Mouse (Mus musculus) lung, postnatal 14 days (tissue): Measurements from ENCODE around the gene Gm6169.
"Not testable (repeated sequence)": the region's sequence is repeated elsewhere in the genome, so short reads cannot be mapped to it uniquely, and the experiment has no call there.

Source experiments
- DNase-seq: peaks from one replicate; pipeline ENCODE4 v3.0.0; 2021

Gm6169 gene

DNA sequence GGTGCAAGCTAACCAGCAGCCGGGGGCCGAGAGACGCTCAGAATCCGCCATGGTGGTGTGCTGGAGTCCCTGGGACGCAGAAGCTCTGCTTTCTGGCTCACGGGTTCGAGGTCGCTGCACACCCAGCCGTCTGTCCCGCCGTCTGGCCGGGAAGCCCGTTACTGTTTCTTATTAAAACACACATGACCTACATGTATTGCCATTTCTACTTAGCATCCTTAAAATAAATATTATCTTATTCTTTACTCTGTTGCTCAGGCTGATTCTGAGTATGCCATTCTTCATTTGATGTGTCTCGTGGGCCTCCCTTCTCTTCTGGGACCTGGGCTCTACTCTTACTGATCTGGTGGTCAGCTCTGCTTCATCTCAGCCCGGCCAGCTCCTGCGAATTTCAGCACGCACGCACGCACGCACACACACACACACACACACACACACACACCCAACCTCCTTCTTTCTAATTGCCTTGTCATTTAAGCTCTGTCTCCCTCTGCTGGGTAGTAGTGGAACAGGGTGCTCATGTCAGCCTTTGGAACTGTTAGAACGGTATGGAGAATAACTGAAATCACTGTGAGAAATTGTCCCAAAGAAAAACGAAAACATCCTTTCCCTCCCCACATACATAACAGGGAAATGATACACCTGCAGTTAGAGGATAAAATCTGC is at the start of gene Gm6169:
Gene Gm6169, minus strand, starts transcription at position 51 of the 666 bp plus-strand sequence.
- peak; percentile 45 for DNase-seq

DNA sequence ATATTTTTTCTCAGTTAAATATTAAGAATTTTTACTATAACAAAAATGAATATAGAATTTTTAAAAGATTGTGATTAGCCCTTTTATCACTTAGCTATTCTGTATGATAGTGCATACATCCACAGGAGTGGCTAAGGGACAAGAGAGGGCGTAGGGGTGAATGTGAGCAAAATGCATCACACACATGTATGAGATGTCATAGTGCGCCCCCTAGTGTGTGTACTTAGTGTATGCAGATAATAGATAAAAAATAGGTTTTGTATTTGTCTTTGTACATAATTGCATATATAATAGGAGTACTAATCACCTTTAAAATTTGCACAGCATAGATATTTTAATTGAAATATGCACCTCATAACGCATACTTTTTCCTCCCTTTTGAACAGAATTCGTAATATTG is 46.8 kb upstream of the Gm6169 start:
- DNase-seq: peak; percentile 59

DNA sequence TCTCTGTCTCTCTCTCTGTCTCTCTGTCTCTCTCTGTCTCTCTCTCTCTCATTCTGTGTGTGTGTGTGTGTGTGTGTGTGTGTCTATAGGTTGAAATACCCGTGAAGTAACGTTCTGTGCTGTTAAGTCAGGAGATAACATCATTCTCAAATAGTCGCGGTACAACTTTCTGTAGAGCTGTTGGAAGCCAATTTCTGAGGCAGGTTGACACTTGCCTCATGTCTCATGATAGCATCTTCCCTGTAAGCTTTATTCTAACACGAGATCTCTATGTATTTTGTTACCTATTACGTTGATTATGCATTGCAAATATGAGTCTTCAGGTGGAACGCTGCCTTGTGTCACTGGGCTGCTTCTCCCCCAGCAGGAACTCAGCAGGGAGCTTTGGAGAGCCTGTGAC is 43.3 kb upstream of the Gm6169 start:
- no peak for DNase-seq

DNA sequence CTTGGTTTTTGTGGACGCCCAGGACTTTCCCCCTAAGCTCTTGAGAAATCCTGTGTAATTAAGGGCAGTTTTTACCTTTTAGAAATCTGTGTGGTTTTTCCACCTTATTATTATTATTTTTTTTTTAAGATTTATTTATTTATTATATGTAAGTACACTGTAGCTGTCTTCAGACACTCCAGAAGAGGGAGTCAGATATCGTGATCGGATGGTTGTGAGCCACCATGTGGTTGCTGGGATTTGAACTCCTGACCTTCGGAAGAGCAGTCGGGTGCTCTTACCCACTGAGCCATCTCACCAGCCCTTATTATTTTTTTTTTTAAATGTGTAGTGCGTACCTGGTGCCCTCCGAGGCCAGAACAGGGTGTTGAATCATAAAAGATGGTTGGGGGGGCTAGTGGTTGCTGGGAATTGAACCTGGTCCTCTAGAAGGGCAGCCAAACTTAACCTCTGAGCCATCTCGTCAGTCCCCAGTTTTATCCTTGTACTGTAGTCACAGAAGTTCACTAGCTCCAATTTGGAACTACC is 39.4 kb upstream of the Gm6169 start:
- not testable (repeated sequence) for DNase-seq

DNA sequence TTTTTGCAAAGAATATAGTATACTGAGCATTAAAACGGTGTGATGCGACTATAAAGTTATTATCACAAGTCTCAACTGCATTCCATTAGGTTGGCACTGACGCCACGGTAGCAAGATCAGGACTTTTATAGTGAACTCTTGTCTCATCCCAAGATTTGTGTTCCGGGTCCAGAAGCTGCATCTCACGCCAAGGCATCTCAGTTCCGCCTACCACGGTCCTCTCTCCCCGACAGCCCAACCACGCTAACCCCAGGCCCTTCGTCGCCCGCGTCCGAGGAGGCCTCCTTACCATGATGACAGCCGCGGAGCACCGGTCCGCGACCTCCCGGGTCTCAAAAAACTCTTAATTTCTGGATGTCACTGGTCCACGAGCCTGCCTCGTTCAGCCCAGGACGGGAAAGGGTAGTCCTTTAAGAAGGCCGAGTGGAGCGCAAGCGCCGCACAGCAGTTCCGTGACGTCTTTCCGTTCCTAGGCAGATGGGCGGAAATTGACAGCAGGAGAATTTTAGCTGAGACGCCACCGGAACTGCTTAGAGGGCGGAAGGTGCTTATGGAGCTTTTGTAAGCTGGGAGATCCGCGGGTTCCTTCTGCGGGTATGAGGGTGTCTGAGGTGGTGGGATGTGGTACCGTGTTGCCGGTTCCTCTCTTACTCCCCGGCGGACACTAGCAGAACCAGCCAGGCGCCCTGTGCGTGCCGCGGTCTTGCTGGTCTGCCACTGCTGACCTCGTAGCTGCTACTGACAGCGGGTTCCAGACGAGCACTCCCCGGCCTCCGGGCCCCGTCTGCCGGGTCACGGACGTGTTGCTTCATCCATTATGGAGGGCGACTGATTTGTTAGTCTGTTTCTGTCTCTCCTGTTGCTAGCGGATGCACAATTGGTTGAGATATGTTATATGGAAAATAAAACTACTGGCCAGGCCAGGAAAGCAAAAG is 38.7 kb upstream of the Gm6169 start, which contains the start of the genes Gfm2 and Nsa2:
Gene Gfm2, plus strand, starts transcription at position 472 of the 935 bp plus-strand sequence.
Gene Nsa2, minus strand, starts transcription at position 472 of the 935 bp plus-strand sequence.
- peak; percentile 88 for DNase-seq

DNA sequence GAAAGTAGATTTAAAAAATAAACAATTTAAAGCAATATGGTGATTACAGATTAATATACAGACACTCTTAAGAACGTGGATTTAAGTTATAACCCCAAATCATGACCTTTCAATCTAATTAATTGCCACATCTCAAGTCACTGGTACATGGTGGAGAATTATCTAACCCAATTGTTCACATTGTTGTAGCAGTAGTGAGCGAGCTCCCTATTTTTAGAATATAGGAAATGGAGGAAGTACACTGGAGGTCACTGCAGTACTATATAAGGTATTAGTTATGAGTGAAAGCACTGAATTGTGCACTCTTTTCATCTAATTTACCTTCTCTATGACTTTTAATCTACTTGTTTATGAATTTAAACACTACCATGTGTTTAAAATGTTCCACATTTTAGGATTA is 31.4 kb upstream of the Gm6169 start:
- DNase-seq: not testable (repeated sequence)

DNA sequence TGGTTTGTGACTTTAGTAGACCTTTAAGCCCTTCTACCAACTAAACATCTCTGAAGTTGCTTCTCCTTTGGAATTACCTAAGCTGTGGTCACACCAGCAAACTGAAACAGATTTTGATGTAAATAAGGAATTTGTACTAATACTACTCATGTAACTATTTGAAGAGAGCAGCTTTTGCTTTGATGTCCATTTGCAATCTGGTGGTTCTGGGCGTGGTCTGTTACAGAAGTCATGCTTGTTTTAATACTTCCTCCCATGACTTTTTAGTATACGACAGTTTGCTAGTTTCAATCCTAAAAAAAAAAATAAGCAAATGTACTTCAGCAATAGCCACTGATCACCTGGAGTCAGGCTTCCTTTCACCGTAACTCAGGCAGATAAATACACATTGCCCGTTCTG is 30.6 kb upstream of the Gm6169 start:
- DNase-seq: not testable (repeated sequence)

DNA sequence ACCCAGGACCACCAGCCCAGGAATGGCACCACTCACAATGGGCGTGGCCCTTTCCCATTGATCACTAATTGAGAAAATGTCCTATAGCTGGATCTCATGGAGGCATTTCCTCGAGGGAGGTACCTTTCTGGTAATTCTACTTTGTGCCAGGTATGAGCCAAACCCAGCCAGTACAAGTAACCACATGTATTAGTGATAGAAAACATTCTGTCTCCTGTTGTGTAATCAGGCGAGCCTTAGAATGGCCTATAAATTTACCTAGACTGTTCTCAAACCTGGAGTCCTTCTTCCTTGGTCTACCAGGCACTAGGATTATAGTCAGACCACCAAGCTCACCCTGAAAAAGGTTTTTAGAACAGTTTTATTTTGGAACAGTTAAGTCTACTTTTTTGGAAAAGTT is 22.3 kb upstream of the Gm6169 start:
- DNase-seq: no peak

DNA sequence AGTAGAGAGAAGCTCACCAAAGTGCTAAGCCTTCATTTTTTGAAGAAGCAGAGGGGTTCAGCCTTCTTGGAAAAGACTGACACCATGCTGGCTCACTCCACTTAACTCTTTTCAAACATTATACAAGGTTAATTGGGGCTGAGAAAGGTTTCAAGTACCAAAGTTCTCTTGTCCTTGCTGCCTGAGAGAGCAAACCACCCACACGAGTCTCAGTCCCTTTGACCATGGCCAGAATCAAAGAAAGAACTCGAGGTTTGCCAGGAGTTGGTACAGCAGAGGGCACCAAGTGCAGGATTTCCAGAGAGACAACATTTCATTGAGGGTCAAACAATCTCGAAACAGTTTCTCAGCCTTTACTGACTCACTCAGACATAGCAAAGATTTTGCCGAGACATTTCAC is 10.0 kb upstream of the Gm6169 start:
- DNase-seq: no peak

DNA sequence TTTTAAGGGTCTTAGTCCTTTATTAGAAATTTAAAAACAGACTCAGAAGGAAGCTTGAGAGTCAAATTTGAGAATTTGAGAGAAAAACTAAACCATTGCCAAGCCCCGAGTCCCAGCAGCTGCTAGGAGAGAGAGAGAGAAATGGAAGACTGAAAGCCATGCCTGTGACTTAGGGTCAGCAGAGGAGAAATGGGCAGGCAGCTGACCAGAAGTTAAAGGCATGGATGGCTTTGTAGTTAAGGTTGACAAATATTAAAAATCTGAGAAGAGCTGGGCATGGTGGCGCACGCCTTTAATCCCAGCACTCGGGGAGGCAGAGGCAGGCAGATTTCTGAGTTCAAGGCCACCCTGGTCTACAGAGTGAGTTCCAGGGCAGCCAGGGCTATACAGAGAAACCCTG is 8.7 kb upstream of the Gm6169 start:
- DNase-seq: not testable (repeated sequence)

DNA sequence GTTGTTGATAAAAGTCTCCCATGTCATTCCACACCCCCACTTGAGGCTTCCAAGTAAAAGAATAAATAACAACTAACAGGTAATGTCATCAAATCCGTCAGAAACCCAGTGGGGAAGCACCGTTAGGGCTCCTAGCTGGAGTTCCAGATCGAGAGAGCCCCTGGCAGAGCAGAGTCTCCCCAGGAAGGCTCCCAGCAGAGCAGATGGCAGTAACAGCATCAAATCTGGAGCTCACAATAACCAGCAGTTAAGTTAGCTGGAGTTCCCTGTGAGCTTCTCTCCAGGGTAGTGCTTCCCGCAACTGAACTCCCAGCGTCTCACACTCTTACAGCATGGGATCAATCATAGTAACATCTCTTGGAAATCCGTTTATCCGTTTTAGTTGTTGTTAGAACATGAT is 6.0 kb upstream of the Gm6169 start:
- DNase-seq: no peak

DNA sequence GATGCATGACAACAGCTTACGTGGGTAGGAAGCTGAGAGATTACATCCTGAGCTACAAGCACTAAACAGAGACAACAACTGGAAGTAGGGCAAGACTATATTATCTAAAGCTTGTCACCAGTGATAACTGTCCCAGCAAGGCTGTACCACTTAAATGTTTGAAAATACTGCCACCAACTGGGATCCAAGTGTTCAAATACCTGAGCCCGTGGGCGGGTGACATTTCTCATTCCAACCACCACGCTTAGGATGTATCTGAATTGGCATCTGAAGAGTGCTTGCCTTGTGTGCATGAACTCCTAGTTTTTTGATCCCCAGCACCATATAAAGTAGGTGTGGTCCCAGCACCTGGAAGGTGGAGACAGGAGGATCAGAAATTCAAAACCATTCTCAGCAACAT is 3.3 kb downstream of the Gm6169 start:
- DNase-seq: no peak

DNA sequence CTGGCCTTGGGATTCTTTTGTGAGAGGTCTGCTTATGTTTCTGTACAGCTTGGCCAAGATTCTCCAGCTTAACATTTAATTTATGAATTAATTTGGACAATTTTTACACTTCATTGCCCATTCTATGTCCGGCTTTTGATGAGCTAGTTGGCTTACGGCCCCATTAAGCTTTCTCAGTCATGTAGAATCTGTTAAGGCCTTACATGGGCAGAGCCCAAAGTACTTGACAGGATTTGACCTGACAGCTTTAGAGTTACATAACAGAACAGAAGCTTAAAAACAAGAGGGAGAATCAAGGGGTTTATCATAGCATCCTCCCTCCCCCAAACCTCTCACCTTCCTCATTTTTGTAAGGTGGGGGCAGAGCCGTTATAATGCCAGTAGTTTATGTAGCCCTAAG is 10.9 kb downstream of the Gm6169 start:
- no peak for DNase-seq

DNA sequence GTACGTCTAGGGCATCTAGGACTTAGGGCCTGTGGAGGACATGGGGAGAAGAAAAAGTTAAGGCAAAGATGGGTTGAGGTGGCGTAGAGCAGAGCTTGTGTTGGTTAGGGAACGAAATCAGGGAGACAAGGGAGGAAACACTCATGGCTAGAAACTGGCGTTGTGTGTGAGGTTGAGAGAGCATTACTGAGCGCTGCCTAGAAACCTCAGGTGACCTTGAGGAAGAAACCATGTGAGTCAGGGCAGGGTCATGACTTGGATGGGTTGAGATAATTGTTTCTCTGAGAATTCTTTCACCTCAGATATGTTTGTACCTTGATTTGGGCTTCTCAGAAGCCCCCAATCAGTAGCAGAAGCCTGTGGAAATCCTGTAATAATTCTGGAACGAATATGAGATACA is 11.6 kb downstream of the Gm6169 start:
- no peak for DNase-seq

DNA sequence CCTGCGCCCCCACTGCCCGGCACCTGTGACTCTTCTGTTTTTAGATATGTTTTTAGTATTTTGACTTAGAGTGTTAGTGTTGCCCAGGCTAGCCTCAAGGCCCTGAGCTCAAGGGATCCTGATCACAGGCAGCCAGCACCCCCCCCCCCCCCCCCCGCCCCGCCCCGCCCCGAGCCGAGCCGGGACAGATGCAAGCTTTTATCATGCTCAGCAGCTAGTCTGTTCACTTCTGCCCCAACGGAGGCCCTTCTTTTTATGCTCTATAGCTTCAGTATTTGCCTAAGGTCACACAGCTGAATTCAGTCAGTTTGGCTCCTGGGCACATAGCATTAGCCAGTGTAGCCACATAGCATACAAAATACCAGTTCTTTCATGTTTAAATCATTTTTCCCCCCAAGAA is 12.7 kb downstream of the Gm6169 start:
- DNase-seq: no peak

DNA sequence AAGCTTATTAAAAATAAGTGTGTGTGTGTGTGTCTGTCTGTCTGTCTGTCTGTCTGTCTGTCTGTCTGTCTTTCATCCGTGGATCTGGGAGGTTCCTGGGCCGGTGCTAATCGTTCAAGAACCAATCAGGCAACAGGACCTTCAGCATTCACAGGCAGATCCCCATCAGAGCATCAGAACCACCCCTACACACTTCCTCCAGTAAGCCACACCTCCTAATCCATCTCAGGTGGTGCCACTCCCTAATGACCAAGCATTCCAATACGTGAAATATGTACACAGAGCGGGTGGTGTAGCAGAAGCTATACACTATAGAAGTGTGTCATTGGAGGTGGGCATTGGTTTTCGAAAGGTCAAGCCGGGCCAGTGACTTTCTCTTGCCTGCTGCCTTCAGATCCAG is 16.6 kb downstream of the Gm6169 start:
- no peak for DNase-seq

DNA sequence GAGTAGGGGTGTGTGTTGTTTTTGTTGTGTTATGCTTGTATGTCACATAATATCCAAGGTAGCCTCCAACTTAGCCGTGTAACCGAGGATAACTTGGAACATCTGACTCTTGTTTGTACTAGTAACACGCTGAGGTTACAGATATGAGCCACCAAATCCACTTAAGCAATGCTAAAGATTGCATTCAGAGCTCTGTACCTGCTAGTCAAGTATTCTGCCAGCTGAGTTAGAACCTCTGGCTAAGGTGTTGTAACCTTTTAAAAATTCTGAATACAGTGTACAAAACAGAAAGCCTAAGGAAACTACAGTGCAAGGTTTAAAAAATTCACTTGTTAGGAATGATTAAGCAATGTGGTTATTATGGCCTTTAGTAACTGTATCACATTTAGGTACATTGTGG is 18.4 kb downstream of the Gm6169 start:
- DNase-seq: no peak

DNA sequence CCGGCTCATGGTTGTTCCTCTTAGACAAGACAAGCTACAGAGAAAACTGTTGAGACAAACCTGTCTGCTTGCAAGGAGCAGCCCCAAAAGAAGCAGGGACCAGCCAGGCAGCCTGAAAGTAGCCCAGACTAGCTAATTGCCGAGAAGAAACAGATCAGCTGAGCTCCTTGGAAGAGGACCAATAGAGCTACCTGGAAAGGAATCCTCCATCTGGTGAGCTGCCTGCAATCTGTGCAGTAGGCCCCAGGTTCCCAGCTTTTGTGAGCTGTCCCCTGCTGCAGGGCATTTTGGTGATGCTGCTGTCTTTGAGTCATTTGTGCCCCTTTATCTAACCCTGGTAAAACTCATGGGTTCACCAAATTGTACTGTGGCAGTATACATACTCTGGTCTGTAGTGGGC is 18.8 kb downstream of the Gm6169 start:
- DNase-seq: no peak

DNA sequence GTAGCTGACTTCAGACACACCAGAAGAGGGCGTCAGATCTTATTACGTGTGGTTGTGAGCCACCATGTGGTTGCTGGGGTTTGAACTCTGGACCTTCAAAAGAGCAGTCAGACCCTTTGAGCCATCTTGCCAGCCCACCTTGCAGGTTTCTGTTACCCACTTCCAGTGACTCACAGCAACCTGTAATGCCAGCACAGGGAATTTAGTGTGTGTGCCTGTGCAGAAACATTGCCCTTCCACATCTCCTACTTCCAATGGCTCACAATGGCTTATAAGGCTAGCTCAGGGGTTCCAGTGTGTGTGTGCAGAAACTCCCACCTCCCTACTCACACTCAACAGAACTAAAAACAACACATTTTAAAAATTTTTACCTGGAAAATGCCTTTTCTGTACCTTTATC is 21.5 kb downstream of the Gm6169 start:
- DNase-seq: no peak

DNA sequence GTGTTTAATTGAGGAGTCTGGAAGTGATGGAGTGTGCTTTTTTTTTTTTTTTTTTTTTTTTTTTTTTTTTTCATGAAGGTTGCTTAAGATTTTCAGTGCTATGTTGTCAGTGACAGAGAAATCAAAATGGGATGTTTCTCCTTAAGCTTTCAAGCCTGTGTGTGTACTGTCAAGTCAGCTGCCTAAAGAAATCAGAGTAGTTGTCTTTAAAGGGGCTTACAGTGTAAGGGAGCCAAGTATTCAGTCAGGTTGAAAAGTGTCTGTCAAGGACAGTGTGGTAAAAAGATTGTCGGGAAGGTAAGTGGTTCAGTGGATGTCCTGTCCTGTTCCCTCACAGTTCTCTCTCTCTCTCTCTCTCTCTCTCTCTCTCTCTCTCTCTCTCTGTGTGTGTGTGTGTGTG is 25.5 kb downstream of the Gm6169 start:
- DNase-seq: no peak

DNA sequence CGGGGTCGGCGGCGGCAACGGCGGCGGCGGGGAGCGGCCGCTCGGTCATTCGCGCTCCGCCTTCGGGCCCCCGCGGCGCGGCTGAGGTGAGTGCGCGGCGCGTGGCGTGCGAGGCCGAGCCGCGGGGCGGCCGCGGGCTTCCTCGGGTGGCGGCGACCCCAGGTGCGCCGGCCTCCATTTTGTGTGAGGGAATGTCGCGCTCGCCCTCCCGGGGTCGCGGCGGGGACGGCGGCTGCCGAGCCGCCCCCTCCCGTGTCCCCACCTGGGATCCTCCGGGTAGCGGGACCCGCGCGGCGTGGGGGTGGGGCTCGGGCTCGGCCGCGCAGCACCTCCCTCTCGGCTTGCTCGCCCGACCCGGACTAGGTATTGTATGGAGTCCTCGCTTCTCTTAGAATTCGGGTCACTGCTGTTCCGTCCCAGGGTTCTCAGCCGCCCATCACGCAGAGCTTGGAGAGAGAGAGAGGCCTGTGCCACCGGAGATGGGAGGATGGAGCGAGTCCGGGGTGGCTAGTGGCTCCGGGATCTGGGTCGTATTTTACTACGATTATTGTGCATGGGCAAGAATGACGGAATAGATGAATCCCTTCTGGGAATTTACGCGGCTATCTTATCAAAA is 27.3 kb downstream of the Gm6169 start:
- no peak for DNase-seq

DNA sequence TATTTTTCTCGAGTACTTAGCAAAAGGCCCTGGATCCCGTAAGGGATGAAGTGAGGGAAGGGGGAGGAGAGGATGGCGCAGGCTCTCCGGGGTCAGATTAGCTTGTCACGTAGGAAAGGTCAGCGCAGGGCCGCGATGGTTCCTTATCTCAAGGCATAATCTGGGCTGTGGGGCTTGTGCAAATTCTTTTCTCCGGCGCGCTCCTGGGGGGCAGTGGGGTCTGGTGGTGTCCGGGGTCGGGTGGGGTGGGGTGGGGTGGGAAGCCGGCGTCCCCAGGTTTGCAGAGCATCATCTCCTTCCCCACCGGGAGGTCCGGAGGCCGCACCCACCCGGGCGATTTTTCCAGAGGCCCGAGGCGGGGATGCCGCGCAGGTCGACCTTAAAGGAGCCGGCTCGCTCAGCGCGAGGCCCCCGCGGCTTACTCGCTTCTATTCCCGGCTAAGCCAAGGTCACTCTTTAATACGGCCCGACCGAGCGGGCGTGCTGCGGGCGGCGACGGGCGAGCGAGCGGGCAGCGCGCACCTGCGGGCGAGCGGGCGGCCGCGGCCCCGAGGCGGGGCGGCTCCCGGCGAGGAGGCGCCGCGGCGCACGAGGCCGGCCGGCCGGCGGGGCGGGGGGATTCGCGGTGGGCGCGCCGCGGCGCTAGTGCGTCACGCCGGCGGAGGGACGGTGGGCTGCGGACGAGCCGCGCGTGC is 28.0 kb downstream of the Gm6169 start:
- no peak for DNase-seq

DNA sequence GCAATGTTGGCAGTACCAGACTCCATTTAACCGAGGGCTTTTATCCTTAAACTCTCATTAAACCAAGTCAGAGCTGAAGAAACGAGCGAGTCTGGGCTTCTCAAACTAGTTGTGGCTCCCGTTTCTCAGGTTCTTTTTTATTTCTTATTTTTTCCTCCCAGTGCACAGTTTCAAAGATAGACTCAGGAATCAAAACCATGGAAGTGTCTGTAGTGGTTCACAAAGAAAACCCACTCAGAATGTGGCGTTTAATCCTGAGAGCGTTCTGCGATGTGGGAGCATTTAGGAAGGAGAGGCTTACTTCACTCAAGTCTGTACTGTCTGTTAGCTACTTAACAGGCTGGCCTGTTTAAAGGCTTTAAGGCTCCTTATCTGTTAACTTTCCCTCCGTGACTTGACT is 30.9 kb downstream of the Gm6169 start:
- no peak for DNase-seq
